In the genomic region with DNA sequence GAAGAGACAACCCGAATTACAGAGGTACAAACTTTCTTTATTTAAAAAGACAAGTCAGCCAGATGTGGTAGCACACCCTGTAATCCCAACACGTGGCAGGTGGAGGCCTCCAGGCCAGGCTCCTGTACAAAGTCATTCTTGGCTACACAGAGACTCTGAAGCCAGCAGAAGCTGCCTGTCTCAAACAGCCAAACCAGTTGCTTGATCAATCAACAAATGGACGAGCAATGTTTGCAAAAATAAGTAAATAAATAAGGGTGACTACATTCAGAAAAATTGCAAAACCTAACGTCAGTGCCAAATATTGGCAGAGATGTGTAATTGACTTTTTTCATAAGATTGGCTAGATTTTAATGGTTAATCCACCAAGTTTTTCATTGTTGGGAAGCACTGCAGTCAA, we compare ENCODE assay signal across 18 mouse cellular contexts. TPM values are rescaled to one million over a fixed set of nuclear protein-coding genes. Genes with fewer than 3 reads are reported as not detected.
DNase-seq lines count a peak whose midpoint lies in the region; ATAC-seq and TF ChIP-seq lines count a peak whose summit lies in the region.
"Had no signal": no experiment of that assay in that cellular context is flagged by ENCODE, and none has a peak within 500 bp of the region (broad histone marks: within the 10 kb centered on the region; RNA-seq: fewer than 3 reads in every experiment).

No protein-coding gene starts in this region.

- ATAC-seq in liver, postnatal 0 days: no peak
- ATAC-seq: activated CD4-positive, CD25-positive, alpha-beta regulatory T cell, adult 4 months; CD4-positive, CD25-positive, alpha-beta regulatory T cell, adult 4 months; Patski had no signal

- no peak overlapping the region for H3K4me3 ChIP-seq in liver, adult 2 months (ENCODE audit: insufficient read depth, low read depth, low read length)
- H3K4me3 ChIP-seq in liver, postnatal 0 days (ENCODE audit: low read depth, low read length): no peak overlapping the region

- H3K4me2 ChIP-seq in liver, postnatal 0 days (ENCODE audit: low read depth, low read length): no peak overlapping the region

- no peak overlapping the region for H3K27ac ChIP-seq in liver, adult 2 months (replicated peaks; ENCODE audit: insufficient read depth, low read depth, low read length)
- H3K27ac ChIP-seq in liver, postnatal 0 days (ENCODE audit: low read depth): no peak overlapping the region

- no peak overlapping the region for H3K9ac ChIP-seq in liver, adult 2 months (ENCODE audit: low read depth, low read length)
- H3K9ac ChIP-seq in liver, postnatal 0 days (replicated peaks): no peak overlapping the region

- H3K9me3 ChIP-seq in liver, postnatal 0 days (ENCODE audit: low read length): no peaks in the 10 kb centered on the region
- H3K9me3 ChIP-seq: G1E had no signal

- peaks cover 5% of the 10 kb centered on the region; the same call in 1 of the 2 replicates for H3K4me1 ChIP-seq in liver, adult 2 months (ENCODE audit: control insufficient read depth, insufficient read depth, low read length)
- peaks cover 4% of the 10 kb centered on the region; the same call in 1 of the 2 replicates for H3K4me1 ChIP-seq in liver, postnatal 0 days (ENCODE audit: insufficient read depth)

- H3K27me3 ChIP-seq in liver, adult 2 months (ENCODE audit: control insufficient read depth, insufficient read depth, low read length): peaks cover 4% of the 10 kb centered on the region; the same call in 1 of the 2 replicates
- H3K27me3 ChIP-seq in liver, postnatal 0 days (ENCODE audit: insufficient read depth, low read length): peaks cover 6% of the 10 kb centered on the region; the same call in 1 of the 2 replicates
- H3K27me3 ChIP-seq: CH12.LX had no signal

- TF ChIP-seq CTCF in liver, adult 2 months (IDR thresholded peaks at IDR 0.05; ENCODE audit: low read depth, low read length): no peak
- TF ChIP-seq CTCF in liver, postnatal 0 days (IDR thresholded peaks at IDR 0.05; ENCODE audit: low read depth): no peak

- no peak for TF ChIP-seq EP300 in liver, postnatal 0 days (IDR thresholded peaks at IDR 0.05; ENCODE audit: low read depth)

- no peaks in the 10 kb centered on the region for H3K79me2 ChIP-seq in liver, adult 2 months (ENCODE audit: control insufficient read depth, insufficient read depth, low read length)

- H3K36me3 ChIP-seq in liver, adult 2 months (ENCODE audit: control insufficient read depth, insufficient read depth, low read length): no peaks in the 10 kb centered on the region
- no peaks in the 10 kb centered on the region for H3K36me3 ChIP-seq in liver, postnatal 0 days (replicated peaks; ENCODE audit: insufficient read depth, low read length)
- H3K36me3 ChIP-seq: G1E had no signal

- WGBS in liver, adult 2 months: 20% methylated on average over 4 of the region's 4 CpGs
- 67% methylated on average over 4 of the region's 4 CpGs for WGBS in liver, postnatal 0 days (ENCODE audit: insufficient replicate concordance)

- no peak for TF ChIP-seq POLR2A in liver, adult 2 months (IDR thresholded peaks at IDR 0.05; ENCODE audit: extremely low read depth, insufficient read depth, low read length)

- peak; percentile 99 for DNase-seq in liver, adult 2 months (ENCODE audit: extremely low read depth, low read depth, low spot score)
- no peak for DNase-seq in liver, postnatal 0 days
- DNase-seq: adrenal gland, adult 2 months; adrenal gland, adult 8-10 months; adrenal gland, postnatal 10 days; adrenal gland, postnatal 14 days; adrenal gland, postnatal 25 days; adrenal gland, postnatal 36 days; B cell, adult 2 months; cerebellum, adult 11 months; cerebellum, adult 11-12 months; cerebellum, adult 18-20 months; cerebellum, adult 2 months had no signal

RNA-seq across cellular contexts. Expression of gene Nr4a2, which starts 3.7 kb away (rescaled TPM):
- under 0.01 and 0.07 TPM in 2 replicates for total RNA-seq in liver, adult 2 months (2014; rRNA removed)
- 0.11 and 0.42 TPM in 2 replicates for polyA plus RNA-seq in liver, adult 2 months (2012; rRNA removed)
- polyA plus RNA-seq in liver, postnatal 0 days (2015; fragmentation: Nextera tagmentation; extraction: Ambion mirVana): 0.18 and 0.27 TPM in 2 replicates
